Mouse (Mus musculus) left cerebral cortex, adult 8-10 months (tissue): ENCODE measurements around the gene Ubr2. TPM values are rescaled to one million over a fixed set of nuclear protein-coding genes. Genes with fewer than 3 reads are reported as not detected.
A peak's percentile ranks its signal among the peaks of the same experiment; 100 is the strongest.

Source experiments
- DNase-seq, 2 experiments: peaks; one replicate each; pipeline ENCODE4 v3.0.0; 2022; ENCODE audit warnings: low spot score in 2 of 2
- total RNA-seq, 4 experiments: library from RNA; stranded (reverse); gene quantifications; 2 replicates each; pipeline ENCODE4 v1.2.4; 2022

Ubr2 gene
- total RNA-seq, 4 experiments from 2014 or later = 52.1 to 58.3 (median 57.0) TPM

DNA sequence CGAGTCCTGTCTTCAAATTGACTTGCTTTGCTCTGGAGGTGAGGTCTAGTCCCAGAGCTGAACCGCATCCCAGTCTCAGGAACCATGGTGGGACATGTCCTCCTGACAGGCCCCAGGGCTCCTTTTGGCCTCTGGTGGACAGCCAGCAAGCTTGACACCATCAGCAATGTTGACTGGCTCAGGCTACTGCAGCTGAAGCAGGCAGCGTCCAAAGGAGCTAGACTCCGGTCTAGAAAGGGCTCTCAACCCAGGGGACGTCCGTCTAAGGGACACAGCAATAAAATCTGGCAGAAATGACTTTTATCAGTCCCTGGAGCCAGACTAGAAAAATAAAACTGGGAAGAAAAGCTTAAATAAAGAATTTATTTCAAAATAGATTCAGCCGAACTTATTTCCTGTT lies 80.5 kb downstream of the Ubr2 start:
- DNase-seq = no peak

DNA sequence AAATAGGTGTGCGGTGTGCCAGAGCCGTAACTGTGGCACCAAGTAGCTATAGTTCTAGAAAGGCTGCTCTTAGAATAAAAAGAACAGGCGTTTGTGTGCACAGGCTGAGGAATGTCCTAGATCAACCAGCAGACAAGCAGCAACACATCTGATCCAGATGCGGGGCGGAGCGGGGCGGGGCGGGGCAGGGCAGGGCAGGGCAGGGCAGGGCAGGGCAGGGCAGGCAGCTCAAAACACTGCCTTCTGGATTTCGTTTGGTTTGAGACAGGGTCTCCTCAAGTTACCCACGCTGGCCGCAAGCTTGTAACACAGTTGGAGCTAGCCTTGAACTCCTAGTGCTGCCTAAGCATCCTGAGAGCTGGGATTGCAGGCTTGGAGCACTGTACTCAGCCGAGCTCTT lies 81.1 kb downstream of the Ubr2 start:
- DNase-seq = no peak

DNA sequence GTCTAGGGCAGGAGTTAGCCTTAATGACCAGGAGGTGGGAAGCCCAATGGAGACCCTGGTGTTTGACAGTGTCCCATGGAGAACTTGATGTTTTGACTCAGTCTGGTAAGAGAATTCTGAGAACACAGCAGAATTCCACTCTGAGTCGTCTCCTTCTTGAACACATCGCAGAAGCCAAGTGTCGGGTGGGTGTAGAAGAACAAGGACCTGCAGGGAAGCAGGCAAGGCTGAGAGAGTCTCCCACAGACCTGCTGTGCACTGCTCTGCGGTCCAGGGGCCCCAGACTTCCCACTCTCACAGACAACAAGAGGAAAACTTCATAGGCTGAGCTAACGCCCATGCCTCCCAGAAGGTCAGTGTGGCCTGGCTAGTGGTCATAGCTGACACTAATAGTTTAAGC lies 82.6 kb downstream of the Ubr2 start:
- DNase-seq = peak in 1 of 2 experiments; percentile 53

DNA sequence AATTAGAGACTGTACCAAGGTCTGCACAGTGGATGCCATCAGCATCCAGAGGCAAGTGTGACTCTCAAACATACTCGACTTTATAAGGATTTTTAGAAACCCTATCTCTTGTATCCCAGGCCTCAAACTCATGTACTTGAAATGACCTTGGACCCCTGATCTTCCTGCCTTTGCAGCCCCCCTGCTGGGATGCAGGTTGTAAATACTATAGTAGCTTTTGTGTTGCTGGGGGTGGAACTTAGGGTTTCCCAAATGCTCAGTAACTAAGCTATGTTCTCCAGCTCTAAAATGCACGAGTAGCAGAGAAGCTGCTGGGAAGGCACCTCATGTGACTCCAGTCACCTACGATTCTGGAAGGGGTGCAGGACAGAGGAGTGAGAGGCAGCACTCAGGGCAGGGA lies 83.4 kb downstream of the Ubr2 start:
- no peak for DNase-seq

DNA sequence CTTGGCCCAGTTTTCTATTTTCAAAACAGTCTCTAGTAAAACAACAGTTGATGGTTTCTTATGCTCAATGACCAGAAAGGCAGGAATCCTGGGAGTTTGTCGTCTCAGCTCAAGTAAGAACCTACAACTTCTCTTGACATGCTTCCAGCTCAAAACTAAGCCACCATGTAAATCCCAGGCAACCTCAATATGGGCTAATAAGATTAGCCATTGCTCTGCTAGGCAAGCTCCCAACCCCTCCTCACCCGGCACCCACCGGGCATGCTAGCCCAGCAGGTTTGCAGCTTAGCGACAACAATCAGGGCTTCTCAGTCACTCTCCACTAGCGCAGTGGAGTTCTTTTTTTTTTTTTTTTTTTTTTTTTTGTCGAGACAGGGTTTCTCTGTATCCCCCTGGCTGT lies 84.2 kb downstream of the Ubr2 start:
- DNase-seq = no peak

DNA sequence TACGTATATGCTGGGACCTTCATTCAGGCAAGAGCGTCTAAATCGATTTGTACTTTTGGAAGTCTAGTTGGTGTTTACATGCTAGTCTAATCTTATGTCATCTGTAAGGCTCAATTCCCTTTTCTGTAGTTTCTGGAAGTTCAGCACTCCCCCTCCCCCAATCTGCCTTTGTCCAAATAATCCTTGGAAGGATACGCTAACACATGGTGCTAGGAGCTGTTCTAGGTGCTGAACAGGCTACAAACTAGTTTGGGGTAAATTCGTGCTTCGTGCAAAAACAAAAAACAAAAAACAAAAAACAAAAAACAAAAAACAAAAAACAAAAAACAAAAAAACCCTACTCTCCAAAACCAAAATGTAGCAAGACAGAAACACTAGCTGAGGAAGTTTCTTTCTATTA lies 89.5 kb downstream of the Ubr2 start:
- DNase-seq = no peak

DNA sequence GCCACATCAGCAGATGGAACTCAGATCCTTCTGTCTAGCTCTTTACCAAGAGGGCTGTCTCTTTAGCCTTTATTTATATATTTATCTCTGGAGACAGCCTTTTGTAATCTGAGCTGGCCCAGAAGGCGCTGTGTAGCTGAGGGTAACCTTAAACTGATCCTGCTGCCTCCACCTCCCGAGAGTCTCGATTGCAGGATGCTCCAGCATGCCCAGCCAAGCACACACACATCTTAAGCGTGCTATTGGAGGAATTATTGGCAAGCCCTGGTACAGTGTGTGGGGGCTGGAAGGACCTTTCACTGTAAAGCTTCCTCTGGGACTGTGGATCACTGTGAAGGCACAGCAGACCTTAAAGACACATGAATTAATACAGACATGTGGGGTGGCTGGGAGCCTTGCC lies 91.4 kb downstream of the Ubr2 start:
- no peak for DNase-seq

DNA sequence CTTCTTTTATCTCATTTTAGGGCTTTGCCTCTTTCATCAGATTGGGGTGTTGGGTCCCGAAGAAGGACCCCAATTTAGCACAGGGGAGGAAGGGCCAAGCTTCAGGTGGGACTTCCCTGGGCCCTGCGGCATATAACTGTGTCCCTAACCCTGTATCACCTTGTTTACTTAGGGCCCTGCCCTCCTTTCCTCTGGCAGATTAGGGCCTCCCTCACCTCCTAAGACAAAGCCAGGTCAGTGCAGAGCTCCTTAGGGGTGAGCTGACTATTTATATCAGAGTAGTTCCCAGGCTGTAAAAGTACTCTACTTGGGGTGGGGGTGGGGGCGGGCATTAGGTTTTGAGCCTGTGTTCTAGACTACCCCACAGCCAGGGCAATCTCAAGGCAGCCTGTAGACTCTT lies 95.2 kb downstream of the Ubr2 start:
- no peak for DNase-seq

DNA sequence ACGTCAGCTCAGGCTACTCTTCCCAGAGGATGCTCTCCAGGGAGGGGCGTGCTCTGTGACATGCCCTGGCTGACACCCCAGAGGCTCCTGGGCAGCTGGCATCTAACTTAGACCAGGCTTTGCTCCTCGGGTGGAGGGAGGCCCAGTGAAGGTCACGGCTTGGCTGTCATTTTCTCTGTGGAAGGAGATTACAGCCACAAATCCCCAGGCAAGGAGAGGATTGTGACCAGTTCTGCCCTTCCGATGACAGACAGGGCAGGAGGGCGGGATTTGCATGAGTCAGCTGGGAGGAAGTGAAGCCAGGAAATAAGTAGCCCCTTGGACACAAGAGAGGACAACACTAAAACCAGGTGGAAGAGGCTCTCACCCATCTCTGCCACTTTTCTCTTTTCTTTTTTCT lies 98.0 kb downstream of the Ubr2 start:
- DNase-seq = no peak

DNA sequence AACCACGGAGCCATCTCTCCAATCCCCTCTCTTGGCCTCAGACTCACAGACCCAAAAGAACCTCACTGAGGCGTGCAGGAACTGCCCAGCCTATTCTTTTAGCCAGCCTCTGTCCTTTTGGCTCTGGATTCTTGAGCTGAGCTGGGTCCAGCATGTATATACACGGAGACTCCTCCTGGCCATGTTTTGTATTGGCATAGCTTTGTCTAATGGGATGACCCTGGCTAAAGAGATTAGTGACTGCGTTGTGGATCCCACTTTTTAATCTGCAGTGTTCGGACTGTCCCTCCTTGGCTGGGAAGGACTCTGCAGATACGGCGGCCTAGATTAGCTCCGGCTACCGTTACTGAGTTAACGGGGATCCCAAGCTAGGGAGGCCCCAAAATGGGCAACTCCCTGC lies 100.2 kb downstream of the Ubr2 start, which contains the start of gene Prph2:
TSS of gene Prph2 (plus strand) at position 274 of the 400 bp plus-strand sequence.
- no peak for DNase-seq

DNA sequence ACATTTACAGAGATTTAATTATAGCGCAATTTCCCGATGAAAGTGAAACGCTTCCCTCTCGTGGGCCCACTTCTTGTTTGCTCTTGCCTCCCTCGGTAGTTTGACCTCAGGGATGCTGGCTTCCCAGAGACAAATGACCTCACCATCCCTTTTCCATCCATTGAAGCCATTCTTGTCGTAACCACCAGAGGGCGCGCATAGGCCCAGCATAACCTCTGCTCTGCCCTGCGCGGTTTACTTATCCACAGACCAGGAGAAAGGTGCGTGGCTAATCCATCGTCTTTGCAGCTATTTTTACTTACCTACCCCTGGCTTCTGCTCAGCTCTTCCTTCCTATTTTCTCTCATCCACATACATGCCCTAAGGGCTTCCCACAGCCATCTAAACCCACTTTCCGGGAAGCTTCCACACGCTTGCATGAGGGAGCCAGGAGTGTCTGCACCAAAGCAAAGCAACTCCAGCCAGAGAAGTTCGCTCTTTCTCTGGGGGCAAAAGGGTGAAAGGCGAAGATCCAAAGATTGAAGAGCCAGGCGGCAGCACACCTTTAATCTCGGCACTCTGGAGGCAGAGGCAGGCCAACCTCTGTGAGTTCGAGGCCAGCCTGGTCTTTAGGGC lies 106.4 kb downstream of the Ubr2 start:
- DNase-seq = peak in 1 of 2 experiments; percentile 58

DNA sequence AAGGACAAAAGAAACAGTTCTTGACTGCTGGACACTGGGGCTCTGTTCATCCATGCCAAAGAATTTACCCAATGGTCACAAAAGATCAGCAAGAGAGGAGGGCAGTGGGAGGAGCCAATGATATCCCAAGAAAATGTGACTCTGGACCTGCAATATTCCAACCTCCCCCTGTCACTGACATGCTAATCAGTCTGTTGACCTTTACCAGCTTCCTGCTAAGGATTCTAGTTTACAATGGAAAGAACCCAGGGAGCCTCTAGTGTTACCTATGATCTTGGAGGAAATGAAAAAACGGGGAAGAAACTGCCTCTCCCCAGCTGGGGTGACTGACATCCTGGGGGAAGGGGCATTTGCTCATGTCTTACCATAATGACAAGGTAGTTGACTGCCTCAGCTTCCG lies 109.4 kb downstream of the Ubr2 start:
- no peak for DNase-seq

DNA sequence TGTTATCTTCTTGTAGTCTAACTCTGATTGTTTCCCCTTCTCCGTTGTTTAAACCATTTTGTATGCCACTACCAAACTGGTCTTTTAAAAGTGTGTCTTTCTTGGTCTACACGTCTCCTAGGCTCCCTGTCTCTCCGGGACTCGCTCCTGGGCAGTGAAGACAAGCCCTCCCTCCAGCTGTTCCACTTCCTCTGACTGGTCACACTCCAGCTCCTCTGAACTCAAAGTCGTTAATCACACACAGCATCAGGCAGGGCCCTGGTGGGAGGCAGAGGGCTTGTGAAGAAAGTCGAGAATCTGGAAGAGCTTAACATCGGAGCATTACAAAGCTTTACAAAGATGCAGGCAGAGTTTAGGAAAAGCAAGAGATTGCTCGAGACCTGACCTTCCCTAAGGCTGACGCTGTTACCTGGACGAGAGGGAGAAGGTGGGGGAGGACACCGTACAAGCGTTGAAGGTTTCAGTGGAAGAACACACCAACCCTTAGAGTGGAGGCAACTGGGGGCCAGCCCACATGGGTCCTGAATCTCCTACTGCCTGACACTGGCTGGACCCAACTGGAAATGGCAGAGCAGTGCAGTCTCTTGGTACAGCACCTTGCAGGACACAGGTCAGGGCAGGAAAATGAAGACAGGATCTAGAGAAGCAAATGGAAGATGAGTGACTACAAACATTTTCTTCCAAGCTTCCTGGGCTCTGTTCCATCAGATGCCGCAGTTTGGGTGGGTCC lies 113.0 kb downstream of the Ubr2 start:
- DNase-seq = no peak

DNA sequence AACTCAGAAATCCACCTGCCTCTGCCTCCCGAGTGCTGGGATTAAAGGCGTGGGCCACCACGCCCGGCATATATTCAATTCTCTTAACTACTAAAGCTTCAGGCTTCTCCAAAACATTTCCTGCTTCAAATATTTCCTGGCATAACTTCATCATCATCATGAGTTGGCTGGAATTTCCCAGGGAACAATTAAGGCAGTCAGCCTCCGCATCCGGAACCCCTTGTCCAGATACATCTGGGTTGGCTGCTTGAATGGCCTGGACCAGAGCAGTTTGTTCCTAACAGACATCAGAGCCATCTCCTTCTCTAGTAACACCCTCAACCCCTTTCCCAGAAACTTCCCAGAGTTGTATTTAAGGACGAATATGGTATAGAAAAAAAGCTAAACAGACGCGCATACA lies 114.9 kb downstream of the Ubr2 start:
- no peak for DNase-seq

DNA sequence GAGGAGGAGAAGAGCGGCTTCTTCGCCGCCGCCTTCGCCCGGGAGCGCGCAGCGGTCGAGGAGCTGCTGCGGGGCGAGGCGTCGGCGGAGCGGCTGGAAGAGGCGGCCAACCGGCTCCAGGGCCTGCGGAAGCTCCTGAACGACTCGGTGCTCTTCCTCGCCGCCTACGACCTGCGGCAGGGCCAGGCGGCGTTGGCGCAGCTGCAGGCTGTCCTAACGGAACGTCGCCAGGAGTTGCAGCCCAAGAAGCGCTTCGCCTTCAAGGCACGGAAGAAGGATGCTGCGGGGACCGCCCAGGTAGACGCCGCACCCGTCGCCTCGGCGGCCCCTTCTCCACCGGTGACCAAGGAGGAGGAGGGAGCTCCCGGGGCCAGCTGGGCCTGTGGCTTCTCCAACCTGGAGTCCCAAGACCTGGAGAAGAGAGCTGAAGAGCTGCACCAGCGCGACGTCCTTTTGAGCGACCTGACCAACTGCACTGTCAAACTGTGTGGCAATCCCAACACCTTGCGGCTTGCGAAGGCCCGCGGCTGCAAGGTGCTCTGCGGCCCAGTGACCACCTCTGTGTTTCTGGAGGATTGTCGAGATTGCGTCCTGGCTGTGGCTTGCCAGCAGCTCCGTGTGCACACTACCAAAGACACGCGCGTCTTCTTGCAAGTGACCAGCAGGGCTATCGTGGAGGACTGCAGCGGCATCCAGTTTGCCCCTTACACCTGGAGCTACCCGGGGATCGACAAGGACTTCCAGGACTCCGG lies 119.3 kb downstream of the Ubr2 start:
- DNase-seq = peak; percentile 53 to 60

DNA sequence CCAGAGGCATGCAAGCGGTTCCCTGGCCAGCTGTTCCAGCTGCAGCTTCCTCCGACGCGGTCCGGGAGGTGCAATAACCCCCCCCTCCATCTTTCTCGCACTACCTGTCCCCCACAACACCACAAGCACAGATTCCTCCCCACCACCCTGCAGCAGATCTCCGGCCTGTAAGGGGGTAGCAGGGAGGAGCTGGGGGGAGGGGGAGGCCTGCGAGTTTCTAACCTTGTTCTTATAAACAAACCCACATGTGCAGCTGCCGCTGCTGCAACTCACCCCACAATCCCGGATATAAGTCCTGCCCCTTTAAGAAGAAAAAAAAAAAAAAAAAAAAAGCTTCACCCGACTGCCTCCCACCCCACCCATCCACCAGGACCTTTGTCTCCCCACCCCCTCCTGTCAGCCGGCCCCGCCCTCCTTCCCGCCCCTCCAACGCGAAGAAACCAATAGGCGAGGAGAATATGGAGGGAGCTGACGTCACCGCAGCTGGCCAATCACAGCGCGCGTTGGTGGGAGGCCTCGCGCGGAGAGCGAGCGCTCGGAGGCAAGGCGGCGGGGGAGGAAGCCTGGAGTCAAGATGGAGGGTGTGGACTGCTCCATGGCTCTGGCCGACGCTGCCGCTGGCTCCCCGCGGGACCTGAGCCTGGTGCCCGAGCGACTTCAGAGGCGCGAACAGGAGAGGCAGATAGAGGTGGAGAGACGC lies 120.1 kb downstream of the Ubr2 start, which contains the start of gene Tbcc:
TSS of gene Tbcc (plus strand) at position 569 of the 700 bp plus-strand sequence.
- DNase-seq = peak; percentile 90 to 96

DNA sequence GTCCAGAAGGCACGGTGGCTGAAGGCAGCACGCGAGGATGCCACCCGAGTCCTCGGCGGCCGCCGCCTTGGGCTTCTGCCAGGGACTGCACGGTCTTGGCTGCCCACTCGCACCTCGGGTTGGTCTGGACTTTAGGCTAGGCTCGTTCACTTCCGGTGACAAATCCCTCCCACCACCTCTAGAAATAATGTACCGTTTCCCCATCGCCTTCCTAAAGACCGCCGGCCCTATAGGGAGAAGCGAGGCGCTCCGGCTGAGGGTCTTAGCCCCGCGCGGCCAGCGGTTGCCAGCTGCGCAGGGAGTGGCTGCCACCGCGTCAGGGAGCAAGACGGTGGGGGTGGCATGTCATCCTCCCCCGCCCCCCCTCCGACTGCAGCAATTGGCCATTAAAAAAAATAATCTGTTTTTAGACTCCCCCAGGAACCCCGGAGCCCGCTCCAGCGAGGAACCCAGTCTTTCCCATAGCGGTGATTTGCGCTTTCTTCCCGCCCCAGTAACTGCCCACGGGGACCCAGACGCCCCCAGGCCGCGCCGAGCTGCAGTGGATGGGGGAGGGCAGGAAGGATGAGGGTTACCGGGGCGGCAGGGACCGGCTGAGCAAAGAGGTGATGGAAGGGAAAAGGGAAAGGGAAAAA lies 120.8 kb downstream of the Ubr2 start:
- DNase-seq = peak; percentile 58 to 71

DNA sequence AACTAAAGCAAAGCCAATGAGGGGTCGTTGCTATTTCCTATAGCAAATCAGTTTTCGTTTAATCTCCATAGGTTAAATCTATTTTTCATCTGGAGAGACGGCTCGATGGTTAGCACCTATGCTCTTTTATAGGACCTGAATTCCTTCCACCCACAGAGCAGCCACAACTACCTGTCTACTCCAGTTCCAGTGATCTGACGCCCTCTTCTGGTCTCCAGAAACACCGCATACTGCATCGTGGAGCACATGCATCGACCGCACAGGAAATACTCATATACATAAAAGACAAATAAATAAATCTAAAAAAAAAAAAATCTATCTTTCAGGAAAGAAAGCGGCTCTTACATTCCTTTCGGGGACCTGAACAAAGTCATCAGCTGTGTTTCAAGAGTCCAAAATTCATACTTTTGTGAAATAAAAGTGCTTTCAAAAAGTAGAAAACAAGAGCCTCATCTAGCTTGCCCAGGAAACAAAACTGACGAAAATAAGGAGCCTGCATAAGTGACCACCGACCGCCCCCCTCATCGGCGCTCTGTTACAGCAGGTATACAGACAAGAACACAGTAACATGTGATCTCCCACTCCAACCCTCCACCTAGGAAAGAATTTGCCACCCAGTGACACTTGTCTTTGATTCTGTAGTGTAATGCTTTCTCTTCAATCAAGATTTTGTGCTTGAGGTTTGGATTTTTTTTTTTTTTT lies 121.7 kb downstream of the Ubr2 start:
- DNase-seq = no peak

DNA sequence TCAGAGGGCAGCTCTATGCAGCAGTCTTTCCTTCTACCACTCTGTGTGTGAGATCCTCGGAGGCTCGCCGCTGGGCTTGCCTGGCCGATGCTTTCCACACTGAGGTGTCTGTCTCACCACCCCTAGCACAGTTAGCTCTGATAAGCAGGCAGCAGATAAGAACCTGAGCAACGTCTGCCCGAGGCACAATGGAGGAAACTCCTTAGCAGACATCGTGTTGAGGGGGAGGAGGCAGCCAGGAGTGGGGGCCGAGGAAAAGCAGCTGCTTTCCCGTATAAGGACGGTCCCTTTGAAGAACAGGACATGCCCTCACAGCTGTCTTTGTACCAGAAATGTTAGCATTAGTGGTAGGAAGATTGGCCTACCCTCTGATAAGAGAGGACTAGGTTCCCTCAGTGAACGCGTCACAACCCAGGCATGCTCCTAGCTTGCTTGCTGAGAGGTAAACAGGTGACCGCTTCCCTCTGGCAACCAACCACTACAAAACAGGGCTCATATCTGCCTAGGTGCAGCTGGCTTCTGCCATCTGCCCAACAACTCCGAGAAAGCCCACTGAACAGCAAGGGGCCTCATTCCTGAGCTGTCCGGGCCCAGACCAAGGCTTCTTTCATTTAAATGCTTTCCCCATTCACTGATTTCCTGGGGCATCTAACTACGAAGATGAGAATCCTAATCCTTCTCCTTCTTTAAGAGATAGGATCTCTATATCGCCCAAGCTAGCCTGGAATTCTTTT lies 124.3 kb downstream of the Ubr2 start:
- no peak for DNase-seq
